8 mouse cellular contexts compared by ENCODE assay signal in the genomic region with DNA sequence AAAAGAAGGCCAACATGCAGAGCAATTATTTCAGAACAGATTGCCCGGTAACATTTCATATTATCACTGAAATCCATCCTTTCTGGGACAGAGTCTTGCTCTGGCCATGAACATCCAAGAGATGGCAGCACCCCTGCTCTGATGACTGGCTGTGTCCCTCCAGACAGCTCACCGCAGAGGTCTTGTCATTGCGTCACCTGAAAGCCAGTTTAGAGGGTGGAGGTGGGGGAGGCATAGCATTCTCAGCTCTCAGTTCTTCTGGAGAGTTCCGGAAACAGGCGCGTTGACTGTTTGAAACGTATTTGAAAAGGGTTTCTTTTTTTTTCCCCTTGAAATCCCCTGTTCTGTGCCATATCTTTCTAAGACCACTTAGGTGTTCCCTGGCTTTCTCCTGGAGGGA.
DNase-seq lines count a peak whose midpoint lies in the region; ATAC-seq and TF ChIP-seq lines count a peak whose summit lies in the region.

No protein-coding gene starts in this region.

- no peaks in the 10 kb centered on the region for H3K9me3 ChIP-seq in liver, embryonic 12.5 days (replicated peaks)
- no peaks in the 10 kb centered on the region for H3K9me3 ChIP-seq in hindbrain, embryonic 16.5 days (ENCODE audit: control insufficient read depth, low read length)

- intact Hi-C loops in gastrocnemius, adult 2 months (cut with DNase I), result loop anchor here (2.0 to 5.0 kb wide), 2 partner anchors 334 to 369 kb away; no protein-coding TSS in a partner anchor

- TF ChIP-seq CTCF in gastrocnemius, adult 2 months (IDR thresholded peaks at IDR 0.05), result peak; percentile 81
- peak; percentile 50; the same call in 1 of the 2 replicates for TF ChIP-seq CTCF in small intestine, adult 2 months (IDR thresholded peaks at IDR 0.05; ENCODE audit: extremely low read depth, insufficient read length, insufficient replicate concordance, low read depth, low read length)

- H3K4me3 ChIP-seq in liver, embryonic 12.5 days, result no peak overlapping the region
- H3K4me3 ChIP-seq in gastrocnemius, adult 2 months, result peak overlapping the region; percentile 51
- H3K4me3 ChIP-seq in hindbrain, embryonic 16.5 days (ENCODE audit: low read length), result no peak overlapping the region
- no peak overlapping the region for H3K4me3 ChIP-seq in small intestine, adult 2 months (ENCODE audit: low read depth, low read length)

- no peaks in the 10 kb centered on the region for H3K4me1 ChIP-seq in liver, embryonic 12.5 days
- peaks cover 4% of the 10 kb centered on the region for H3K4me1 ChIP-seq in hindbrain, embryonic 16.5 days (ENCODE audit: control insufficient read depth, insufficient read depth, low read depth, low read length)
- H3K4me1 ChIP-seq in small intestine, adult 2 months (ENCODE audit: control insufficient read depth, insufficient read depth, insufficient read length, low read length), result no peaks in the 10 kb centered on the region

- no peak overlapping the region for H3K4me2 ChIP-seq in liver, embryonic 12.5 days
- peak overlapping the region; percentile 23 for H3K4me2 ChIP-seq in hindbrain, embryonic 16.5 days (ENCODE audit: low read length)

- no peaks in the 10 kb centered on the region for H3K27me3 ChIP-seq in liver, embryonic 12.5 days (replicated peaks)
- H3K27me3 ChIP-seq in hindbrain, embryonic 16.5 days (replicated peaks; ENCODE audit: control insufficient read depth, insufficient read depth, low read length), result no peaks in the 10 kb centered on the region
- no peaks in the 10 kb centered on the region for H3K27me3 ChIP-seq in small intestine, adult 2 months (ENCODE audit: control insufficient read depth, insufficient read depth, low read length)

- DNase-seq in liver, result peak; percentile 43
- peak; percentile 74 for DNase-seq in gastrocnemius, adult 2 months
- peak; percentile 42 to 50 for DNase-seq in left cerebral cortex, adult 18-20 months (ENCODE audit: low spot score in 2 of 2)

- no peak for ATAC-seq in liver, embryonic 12.5 days
- ATAC-seq in common myeloid progenitor, adult 5-6 weeks (replicated peaks; ENCODE audit: low read depth, poor library complexity, severe bottlenecking), result peak; percentile 99
- peak; percentile 95 for ATAC-seq in hindbrain, embryonic 16.5 days
- ATAC-seq in megakaryocyte-erythroid progenitor cell, adult 5-6 weeks (replicated peaks; ENCODE audit: low FRiP score, low TSS enrichment, poor library complexity, severe bottlenecking), result peak; percentile 82

- 27% methylated on average over 7 of the region's 7 CpGs for WGBS in liver, embryonic 12.5 days (ENCODE audit: insufficient replicate concordance)
- WGBS in hindbrain, embryonic 16.5 days, result 23% methylated on average over 7 of the region's 7 CpGs
- 10% methylated on average over 7 of the region's 7 CpGs for WGBS in small intestine, adult 2 months

- H3K36me3 ChIP-seq in liver, embryonic 12.5 days, result no peaks in the 10 kb centered on the region
- no peaks in the 10 kb centered on the region for H3K36me3 ChIP-seq in hindbrain, embryonic 16.5 days (ENCODE audit: control insufficient read depth, insufficient read depth, low read length)
- no peaks in the 10 kb centered on the region for H3K36me3 ChIP-seq in small intestine, adult 2 months (ENCODE audit: control insufficient read depth, insufficient read depth, low read length)

- no peak for TF ChIP-seq POLR2A in small intestine, adult 2 months (IDR thresholded peaks at IDR 0.05; ENCODE audit: low read depth, low read length)

- H3K27ac ChIP-seq in liver, embryonic 12.5 days, result no peak overlapping the region
- peak overlapping the region; percentile 79 for H3K27ac ChIP-seq in gastrocnemius, adult 2 months
- peak overlapping the region; percentile 18; the same call in 1 of the 2 replicates for H3K27ac ChIP-seq in hindbrain, embryonic 16.5 days (ENCODE audit: low read depth, low read length)
- no peak overlapping the region for H3K27ac ChIP-seq in small intestine, adult 2 months (ENCODE audit: insufficient read depth, low read depth, low read length)

- no peak overlapping the region for H3K9ac ChIP-seq in liver, embryonic 12.5 days
- no peak overlapping the region for H3K9ac ChIP-seq in hindbrain, embryonic 16.5 days (ENCODE audit: low read depth, low read length)

Comparison
In these comparisons a context has a peak if more than half of its experiments do, and no peak if none do; other contexts are left out.
1. H3K27ac ChIP-seq: peak in gastrocnemius, adult 2 months (single experiment) and hindbrain, embryonic 16.5 days (single experiment); none in liver, embryonic 12.5 days (single experiment) and small intestine, adult 2 months (single experiment).
2. Peak in every context shown above with its lines, with median percentiles within 50 percentile points of each other: DNase-seq.